Mouse (Mus musculus) left cerebral cortex, adult 6 months (tissue): ENCODE data around the gene Hs2st1. TPM values are rescaled to one million over a fixed set of nuclear protein-coding genes. Genes with fewer than 3 reads are reported as not detected.

Experiments used
- long read RNA-seq, 2 experiments: library from polyadenylated mRNA; unstranded; transcript quantifications; one replicate each; pipeline ENCODE4 v2.0.0; 2019 to 2020
- polyA plus RNA-seq: library from polyadenylated mRNA; unstranded; fragments of <200 nt; fragmentation: Nextera tagmentation; gene quantifications from 2 replicates; pipeline ENCODE4 v1.2.3, GENCODE M21; 2021

Hs2st1 gene
- 4.3 and 4.5 TPM in 2 replicates for polyA plus RNA-seq
- long read RNA-seq, experiment 1, full-length matches to known transcripts = 8 of 32 reads
- long read RNA-seq, experiment 1, partial matches to known transcripts = 12 of 32 reads
- long read RNA-seq, experiment 1, other reads (novel, unspliced or antisense) = 12 of 32 reads
- long read RNA-seq, experiment 2, full-length matches to known transcripts = 1 of 15 reads
- long read RNA-seq, experiment 2, partial matches to known transcripts = 0 of 15 reads
- long read RNA-seq, experiment 2, other reads (novel, unspliced or antisense) = 14 of 15 reads

DNA sequence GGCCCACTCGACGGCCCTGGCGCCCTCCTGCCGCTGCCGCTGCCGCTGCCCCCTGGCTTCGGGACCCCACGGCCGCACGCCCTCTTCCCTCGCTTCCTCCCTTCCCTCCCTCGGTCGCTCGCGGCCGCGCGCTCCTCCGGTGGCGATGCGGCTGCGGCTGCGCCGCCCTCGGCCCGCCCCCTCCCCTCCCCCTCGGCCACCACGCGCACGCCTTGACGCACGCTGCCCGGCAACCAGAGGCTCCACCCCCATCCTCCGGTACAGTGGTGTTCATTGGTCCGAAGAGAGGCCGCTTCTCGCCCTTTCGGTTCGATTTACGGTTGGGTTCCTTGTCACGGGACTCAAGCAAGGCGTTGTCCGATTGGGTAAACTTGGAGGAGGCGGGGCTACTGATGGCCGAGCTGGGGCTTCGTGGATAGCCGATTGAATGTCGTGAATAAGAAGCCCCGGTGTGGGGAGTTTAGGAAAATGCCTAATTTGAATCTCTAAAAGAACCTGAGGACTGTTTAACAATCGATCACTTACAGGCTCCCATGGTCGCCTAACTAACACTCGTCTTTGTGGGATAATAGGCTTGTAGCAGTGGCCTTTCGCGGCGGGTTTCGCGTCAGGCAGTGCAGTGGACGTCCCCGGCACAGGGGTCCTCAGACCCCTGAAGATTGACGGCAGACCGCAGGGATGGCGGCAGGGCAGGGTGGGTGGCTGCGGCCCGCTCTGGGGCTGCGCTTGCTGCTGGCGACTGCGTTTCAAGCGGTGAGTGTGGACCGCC lies at the start of gene Hs2st1, which contains the start of gene Selenof:
Hs2st1 (minus strand) TSS at position 135 of the 769 bp plus-strand sequence.
Selenof (plus strand) TSS at position 258 of the 769 bp plus-strand sequence.

Other genes starting within 250 kb of the Hs2st1 start
- gene Selenof, start 123 bp upstream of the Hs2st1 start, polyA plus RNA-seq = 118 and 135 TPM in 2 replicates
- 40.5 and 68.8 TPM in 2 replicates for gene Sh3glb1, start 150.2 kb upstream of the Hs2st1 start, polyA plus RNA-seq
- 0.06 and 0.17 TPM in 2 replicates for gene Clca3a1, start 190.8 kb upstream of the Hs2st1 start, polyA plus RNA-seq
- gene Clca3a2, start 249.3 kb upstream of the Hs2st1 start, polyA plus RNA-seq = 0.07 TPM in 1 of 2 replicates, not detected in the other